Mouse (Mus musculus): ENCODE results near the gene Mcf2l.
A peak's percentile ranks its signal among the peaks of the same experiment; 100 is the strongest.

Gene Mcf2l

GRCm38 (mm10) chr8:12874194-12874791, 687 bp downstream of the Mcf2l start:
- DNase-seq = peak; percentile 24 to 42

GRCm38 (mm10) chr8:12874971-12875370, 1.4 kb downstream of the Mcf2l start:
- DNase-seq = no peak

- no peak for DNase-seq
Observed at GRCm38 (mm10) chr8:12877126-12877525, 3.5 kb downstream of the Mcf2l start.

- DNase-seq = no peak
Observed at GRCm38 (mm10) chr8:12880163-12880562, 6.6 kb downstream of the Mcf2l start.

- no peak for DNase-seq
Observed at GRCm38 (mm10) chr8:12883051-12884004, 9.7 kb downstream of the Mcf2l start.

GRCm38 (mm10) chr8:12887772-12888435, 14.3 kb downstream of the Mcf2l start:
- no peak for DNase-seq

- no peak for DNase-seq
Observed at GRCm38 (mm10) chr8:12889046-12889598, 15.5 kb downstream of the Mcf2l start.

GRCm38 (mm10) chr8:12892882-12893446, 19.4 kb downstream of the Mcf2l start:
- no peak for DNase-seq

GRCm38 (mm10) chr8:12893797-12894578, 20.4 kb downstream of the Mcf2l start:
- no peak for DNase-seq

GRCm38 (mm10) chr8:12894783-12895534, 21.4 kb downstream of the Mcf2l start:
- no peak for DNase-seq

GRCm38 (mm10) chr8:12895535-12896150, 22.0 kb downstream of the Mcf2l start:
- no peak for DNase-seq

GRCm38 (mm10) chr8:12896494-12897373, 23.1 kb downstream of the Mcf2l start:
- peak in 1 of 2 experiments; percentile 66 for DNase-seq

GRCm38 (mm10) chr8:12897815-12898214, 24.2 kb downstream of the Mcf2l start:
- no peak for DNase-seq

GRCm38 (mm10) chr8:12903790-12904415, 30.3 kb downstream of the Mcf2l start:
- peak in 1 of 2 experiments; percentile 36 for DNase-seq

GRCm38 (mm10) chr8:12905122-12905521, 31.5 kb downstream of the Mcf2l start:
- no peak for DNase-seq

GRCm38 (mm10) chr8:12905599-12906321, 32.2 kb downstream of the Mcf2l start:
- DNase-seq = peak; percentile 39 to 66

- no peak for DNase-seq
Observed at GRCm38 (mm10) chr8:12906597-12906996, 33.0 kb downstream of the Mcf2l start.

GRCm38 (mm10) chr8:12907730-12908129, 34.1 kb downstream of the Mcf2l start:
- no peak for DNase-seq

Measured in lung, postnatal 4 days (tissue).